Mouse (Mus musculus) myocyte (in vitro differentiated cells): ENCODE measurements around the gene Gm10271.

ENCODE experiments used
- CEBPB ChIP-seq: IDR thresholded peaks from 2 replicates; pipeline ENCODE4 v1.6.1; 2011; ENCODE audit warnings: mild to moderate bottlenecking, moderate library complexity; ENCODE audit not compliant: poor library complexity, insufficient read depth, severe bottlenecking
- E2F4 ChIP-seq: IDR thresholded peaks from one replicate; pipeline ENCODE4 v1.6.1; 2011; ENCODE audit warnings: mild to moderate bottlenecking, control low read depth, moderate library complexity; ENCODE audit not compliant: insufficient read depth
- MAX ChIP-seq: IDR thresholded peaks from one replicate; pipeline ENCODE4 v1.6.1; 2011; ENCODE audit warnings: low read depth, mild to moderate bottlenecking, control low read depth
- MYOG ChIP-seq, 3 experiments: IDR thresholded peaks; one replicate each; pipeline ENCODE4 v1.6.1; 2011; ENCODE audit warnings: control low read depth in 2 of 3, low read depth in 2 of 3, mild to moderate bottlenecking in 2 of 3; ENCODE audit not compliant: insufficient read length in 2 of 3, control insufficient read depth in 1 of 3, insufficient read depth in 1 of 3
- POLR2A ChIP-seq: IDR thresholded peaks from one replicate; pipeline ENCODE4 v1.6.1; 2011; ENCODE audit warnings: low read depth, mild to moderate bottlenecking, control low read depth, moderate library complexity; ENCODE audit not compliant: insufficient read length
- SRF ChIP-seq: IDR thresholded peaks from one replicate; pipeline ENCODE4 v1.6.1; 2011; ENCODE audit warnings: low read depth; ENCODE audit not compliant: control insufficient read depth, insufficient read length
- USF1 ChIP-seq: IDR thresholded peaks from one replicate; pipeline ENCODE4 v1.6.1; 2011; ENCODE audit warnings: low read depth, mild to moderate bottlenecking, control low read depth, moderate library complexity

- no peak for TF ChIP-seq SRF
- TF ChIP-seq POLR2A = no peak
- no peak for TF ChIP-seq E2F4
- no peak for TF ChIP-seq MAX
- TF ChIP-seq CEBPB = no peak
- TF ChIP-seq USF1 = no peak
- TF ChIP-seq MYOG (IDR thresholded peaks at IDR 0.05; ENCODE audit: control insufficient read depth in 1 of 3, insufficient read depth in 1 of 3, insufficient read length in 2 of 3, low read depth in 2 of 3) = no peak
Observed at GRCm38 (mm10) chr10:116955191-116955590, 17.2 kb downstream of the Gm10271 start.
